Mouse (Mus musculus): ENCODE data around the gene Socs7. TPM values are rescaled to one million over a fixed set of nuclear protein-coding genes. Genes with fewer than 3 reads are reported as not detected.
A peak's percentile ranks its signal among the peaks of the same experiment; 100 is the strongest.
"Not testable (repeated sequence)": the region's sequence is repeated elsewhere in the genome, so short reads cannot be mapped to it uniquely, and the experiment has no call there.

Socs7 gene
- 3.1 and 3.7 TPM in 2 replicates for polyA plus RNA-seq (2015; fragmentation: Nextera tagmentation; extraction: Ambion mirVana)

DNA sequence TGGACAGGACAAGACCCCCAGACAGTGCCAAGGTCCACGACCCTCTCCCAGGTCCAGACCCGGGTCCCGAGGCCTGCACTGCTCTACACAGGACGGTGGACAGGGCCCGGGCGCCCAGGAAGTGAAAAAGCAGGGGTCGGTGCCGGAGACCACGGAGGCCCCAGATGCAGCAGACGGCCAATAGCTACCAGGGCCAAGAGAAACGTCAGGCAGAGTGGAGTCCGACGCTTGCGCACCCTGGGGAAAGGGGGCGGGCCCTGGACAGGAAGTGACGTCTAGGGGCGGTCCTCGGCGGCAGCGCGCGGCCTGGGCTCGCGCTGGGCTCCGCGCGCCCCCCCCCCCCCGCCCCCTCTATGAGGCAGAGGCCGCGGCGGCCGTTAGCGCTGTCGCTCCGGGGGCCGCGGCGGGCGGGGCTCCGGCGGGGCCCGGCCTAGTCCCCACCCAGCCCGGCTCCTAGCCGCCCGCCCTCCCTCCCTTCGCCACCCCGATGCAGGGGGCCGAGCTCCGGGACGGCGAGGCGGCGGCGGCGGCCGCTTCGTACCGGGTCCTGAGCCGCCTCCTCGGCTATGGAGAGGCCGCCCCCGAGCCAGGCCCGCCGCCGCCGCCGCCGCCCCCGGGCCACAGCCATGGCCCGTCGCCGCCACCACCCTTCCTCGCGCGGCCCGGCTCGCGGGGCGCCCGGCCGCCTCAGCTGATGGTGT is at the start of gene Socs7:
TSS of gene Socs7 (plus strand) at position 604 of the 701 bp plus-strand sequence.
- DNase-seq (ENCODE audit: low spot score), result peak; percentile 89

DNA sequence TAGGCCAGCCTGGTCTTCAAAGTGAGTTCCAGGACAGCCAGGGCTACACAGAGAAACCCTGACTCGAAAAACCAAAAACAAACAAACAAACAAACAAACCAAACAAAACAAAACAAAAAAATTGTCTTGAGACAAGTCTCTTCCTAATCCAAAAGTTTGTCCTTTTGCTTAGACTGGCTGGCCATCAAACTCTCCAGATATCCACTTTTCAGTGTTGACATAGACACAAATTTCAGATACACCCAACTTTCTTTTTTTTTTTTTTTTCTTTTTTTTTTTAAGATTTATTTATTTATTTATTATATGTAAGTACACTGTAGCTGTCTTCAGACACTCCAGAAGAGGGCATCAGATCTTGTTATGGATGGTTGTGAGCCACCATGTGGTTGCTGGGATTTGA is 49.5 kb upstream of the Socs7 start:
- DNase-seq (ENCODE audit: low spot score), result not testable (repeated sequence)

DNA sequence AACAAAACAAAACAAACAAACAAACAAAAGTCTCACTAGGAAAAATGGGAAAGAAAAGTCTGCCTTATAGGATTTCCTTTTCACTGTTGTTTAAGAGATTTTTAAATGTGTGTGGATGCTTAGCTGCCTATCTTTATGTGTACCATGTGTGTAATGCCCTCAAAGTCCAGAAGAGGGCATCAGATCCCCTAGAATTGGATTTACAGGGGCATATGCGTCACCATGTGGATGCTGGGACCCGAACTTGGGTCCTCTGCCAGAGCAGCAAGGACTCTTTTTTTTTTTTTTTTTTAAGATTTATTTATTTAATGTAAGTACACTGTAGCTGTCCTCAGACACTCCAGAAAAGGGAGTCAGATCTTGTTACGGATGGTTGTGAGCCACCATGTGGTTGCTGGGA is 48.2 kb upstream of the Socs7 start:
- DNase-seq (ENCODE audit: low spot score), result no peak

DNA sequence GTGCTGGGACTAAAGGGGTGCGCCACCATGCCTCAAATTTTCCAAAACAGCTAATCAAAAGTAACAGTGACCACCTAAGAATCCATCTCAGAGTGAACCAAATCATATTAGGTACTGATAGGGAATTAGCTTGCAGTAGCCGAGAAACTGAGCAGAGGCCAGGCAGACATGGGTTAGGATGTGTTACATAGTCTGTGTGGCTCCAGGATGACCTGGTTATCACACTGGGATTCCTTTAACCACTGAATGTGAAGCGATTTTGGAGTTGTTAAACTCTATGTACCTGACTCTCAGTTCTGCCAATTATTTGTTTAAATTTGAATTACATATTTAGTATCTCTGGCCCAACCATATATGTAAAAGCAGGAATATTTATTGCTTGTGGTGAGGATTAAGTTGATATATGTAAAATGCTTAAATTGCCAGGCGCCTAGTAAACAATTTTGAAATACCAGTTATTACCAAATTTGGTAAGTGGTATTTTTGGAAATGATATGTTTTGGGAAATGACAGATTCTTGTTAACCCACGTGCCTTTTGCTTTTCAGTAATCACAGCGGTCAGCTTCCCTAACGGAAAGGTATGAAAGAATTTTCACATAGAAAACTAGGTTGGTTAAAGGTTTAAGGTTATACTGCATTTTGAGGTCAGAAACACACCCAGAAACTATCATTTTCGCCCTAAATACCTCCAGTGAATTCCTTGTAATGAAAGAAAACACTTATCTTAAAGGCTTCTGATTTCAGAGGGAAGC is 47.4 kb upstream of the Socs7 start:
- no peak for DNase-seq (ENCODE audit: low spot score)

DNA sequence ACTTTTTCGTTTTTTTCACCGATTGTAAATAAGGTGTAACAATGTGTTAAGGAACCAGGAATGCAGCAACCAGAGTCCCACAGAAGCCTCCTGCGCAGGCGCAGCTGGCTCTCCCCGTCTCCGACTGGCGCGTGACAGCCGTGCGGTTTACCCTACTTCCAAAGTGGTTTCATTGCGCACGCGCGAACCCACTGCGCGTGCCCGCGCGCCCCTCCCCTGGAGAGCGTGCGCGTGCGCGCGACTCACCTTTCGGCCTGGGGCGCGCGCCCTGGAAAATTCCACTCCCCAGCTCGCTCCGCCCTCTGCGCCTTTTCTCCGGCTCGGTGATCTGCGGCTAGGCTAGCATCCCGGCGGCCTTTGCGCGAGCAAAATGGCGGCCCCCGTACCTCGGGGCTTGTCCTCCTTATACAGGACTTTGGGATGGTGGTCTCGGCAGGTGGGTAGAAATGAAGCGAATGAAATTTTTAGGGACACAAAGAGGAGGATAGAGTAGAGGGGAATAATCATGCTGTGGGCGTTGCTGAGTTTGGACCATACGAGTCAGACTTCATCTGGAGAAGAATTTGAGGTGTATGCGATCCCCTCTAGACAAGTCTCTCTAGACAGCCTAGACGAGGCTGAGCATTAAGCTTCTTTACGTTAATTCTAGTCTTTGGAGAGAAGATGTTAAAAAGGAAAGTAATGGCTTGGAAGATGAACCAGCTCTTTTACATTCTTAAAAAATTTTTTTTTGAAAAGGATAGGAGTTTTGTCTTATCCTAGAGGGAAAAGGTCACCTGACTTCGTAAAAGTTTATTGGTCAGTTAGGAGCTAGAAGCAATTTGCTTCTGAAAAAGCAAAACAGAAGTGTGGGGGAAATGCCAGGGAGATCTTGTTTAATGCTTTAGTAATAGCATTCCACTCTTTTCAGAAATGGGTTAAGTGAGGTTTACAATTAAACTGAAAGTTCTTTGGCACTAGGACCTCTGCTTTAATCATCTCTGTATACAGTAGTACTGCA is 46.5 kb upstream of the Socs7 start, which contains the start of gene Mrpl45:
TSS of gene Mrpl45 (plus strand) at position 213 of the 1,000 bp plus-strand sequence.
- peak; percentile 100 for DNase-seq (ENCODE audit: low spot score)

DNA sequence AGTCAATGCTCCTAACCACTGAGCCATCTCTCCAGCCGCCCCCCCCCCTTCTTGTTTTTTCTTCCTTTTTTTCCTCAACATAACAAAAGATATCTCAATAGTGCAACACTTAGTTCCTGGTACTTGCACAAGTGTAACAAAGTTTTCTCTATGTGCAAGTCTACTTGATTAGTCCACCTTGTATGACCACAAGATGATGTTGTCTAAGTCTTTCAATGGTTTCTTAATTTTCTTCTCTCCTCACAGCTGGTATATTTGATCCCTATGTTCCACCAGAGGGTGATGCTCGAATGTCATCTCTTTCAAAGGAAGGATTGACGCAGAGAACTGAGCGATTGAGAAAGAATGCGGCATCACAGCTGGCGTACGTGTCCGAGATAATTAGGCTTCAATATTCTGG is 41.2 kb upstream of the Socs7 start:
- DNase-seq (ENCODE audit: low spot score), result no peak

DNA sequence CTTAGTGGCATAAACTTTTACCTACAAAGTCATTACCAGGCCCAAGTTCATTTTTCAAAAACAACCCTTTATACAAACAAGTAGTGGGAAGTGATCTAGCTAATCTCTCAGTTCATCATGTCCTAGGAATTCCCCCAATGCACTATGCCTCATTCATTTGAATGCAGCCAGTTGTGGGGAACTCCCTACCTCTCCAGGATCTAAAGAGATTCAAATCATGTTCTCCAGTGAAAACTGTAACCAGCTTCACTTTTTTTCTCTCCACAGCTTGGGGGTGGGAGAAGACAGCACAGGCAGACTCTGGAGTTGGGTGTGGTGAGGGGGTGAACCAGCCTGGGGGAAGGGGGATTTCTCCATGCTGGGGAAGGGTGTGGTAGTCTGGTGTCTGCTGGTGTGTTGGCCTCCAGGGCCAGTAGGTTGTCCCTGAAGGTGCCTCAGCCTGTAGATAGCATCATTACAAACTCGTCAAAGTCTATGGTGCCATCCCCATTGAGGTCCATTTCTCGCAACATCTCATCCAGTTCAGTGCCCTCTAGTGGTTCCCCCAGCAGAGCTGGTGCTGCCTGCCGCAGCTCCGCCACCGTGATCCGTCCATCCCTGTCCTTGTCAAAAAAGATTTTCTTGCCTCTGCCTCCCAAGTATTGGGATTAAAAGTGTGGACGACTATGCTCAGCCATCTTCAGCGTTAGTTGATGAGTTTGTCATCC is 40.3 kb upstream of the Socs7 start:
- DNase-seq (ENCODE audit: low spot score), result not testable (repeated sequence)

DNA sequence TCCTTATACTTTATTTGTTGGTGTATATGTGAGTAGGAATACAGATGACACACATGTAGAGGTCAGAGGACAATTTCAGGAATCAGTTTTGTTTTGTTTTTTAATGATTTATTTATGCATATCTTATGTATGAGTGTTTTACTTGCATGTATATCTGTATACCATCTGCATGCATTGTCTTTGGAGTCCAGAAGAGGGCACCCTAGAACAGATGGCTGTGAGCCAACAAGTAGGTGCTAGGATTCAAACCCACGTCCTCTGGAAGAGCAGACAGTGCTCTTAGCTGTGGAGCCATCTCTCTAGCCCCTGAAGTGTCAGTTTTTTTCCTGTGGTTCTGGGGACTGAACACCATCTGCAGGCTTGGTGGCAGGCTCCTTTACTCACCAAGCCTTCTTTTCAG is 37.1 kb upstream of the Socs7 start:
- no peak for DNase-seq (ENCODE audit: low spot score)

DNA sequence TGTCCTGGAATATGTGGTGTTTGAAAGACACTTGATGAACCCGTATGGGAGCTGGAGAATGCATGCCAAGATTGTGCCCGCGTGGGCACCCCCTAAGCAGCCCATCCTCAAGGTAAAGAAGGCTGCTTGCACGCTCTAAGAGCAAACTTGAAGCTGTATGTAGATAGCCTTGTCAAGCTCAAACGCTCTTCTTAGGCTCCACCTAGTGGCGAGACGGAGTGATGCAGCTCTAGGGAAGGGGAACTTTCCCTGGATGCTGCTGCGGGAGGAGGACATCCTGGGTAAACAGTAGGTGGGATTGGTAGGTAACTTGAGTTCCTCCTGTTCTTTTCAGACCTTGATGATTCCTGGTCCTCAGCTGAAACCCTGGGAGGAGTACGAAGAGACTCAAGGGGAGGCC is 34.2 kb upstream of the Socs7 start:
- DNase-seq (ENCODE audit: low spot score), result peak; percentile 55

DNA sequence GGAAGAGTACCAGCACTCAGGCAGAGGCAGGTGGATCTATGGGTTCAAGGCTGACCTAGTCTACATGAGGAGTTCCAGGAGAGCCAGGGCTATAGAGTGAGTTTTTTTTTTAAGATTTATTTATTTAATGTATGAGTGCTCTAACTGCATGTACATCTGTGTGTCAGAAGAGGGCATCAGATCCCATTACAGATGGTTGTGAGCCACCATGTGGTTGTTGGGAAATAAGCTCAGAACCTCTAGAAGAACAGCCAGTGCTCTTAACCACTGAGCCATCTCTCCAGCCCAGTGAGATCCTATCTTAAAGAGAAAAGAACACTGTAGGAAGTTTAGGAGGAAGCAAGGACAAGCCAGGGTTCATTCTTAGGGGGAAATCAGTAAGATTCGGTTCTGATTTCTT is 32.0 kb upstream of the Socs7 start:
- DNase-seq (ENCODE audit: low spot score), result no peak

DNA sequence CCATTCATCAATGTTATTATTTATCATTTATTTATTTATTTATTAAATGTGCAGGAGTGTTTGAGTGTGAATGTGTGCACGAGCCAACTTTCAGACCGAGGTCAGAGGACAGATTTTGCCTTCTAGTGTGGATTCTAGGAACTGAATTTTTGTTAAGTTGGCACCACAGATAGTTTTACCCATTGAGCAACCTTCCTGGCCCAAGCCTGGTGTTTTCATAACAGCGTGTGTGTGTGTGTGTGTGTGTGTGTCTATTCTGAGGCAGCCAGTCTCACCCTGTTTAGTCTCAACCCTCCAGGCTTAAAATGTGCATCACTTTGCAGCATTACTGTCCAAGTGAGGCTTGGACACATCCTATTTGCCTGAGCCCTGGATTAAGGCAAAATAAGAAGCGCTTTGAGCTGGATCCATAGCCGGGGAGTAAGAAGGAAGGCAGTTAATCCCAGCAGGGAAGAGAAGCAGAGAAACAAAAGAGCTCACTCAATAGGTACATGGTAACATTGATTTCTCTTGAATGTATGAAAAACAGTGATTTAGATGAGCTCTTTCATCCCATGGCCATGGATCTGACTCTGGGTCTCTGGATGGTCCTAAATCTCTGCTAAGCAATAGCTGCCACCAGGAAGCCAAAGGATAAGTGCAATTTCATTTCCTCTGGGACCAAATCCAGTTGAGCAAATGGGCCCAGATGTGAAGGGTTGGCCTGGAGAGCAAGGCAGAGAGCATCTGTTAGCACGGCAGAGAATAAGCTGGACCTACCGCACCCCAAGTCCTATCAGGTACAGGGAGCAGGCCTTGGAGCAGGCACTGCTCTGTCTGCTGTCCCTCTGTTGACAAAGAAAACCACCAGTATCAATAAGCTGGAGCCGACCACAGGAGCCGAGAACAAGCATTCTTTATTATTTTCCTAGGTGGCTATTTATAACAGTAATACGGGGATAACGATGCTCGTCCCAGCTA is 30.8 kb upstream of the Socs7 start:
- no peak for DNase-seq (ENCODE audit: low spot score)

DNA sequence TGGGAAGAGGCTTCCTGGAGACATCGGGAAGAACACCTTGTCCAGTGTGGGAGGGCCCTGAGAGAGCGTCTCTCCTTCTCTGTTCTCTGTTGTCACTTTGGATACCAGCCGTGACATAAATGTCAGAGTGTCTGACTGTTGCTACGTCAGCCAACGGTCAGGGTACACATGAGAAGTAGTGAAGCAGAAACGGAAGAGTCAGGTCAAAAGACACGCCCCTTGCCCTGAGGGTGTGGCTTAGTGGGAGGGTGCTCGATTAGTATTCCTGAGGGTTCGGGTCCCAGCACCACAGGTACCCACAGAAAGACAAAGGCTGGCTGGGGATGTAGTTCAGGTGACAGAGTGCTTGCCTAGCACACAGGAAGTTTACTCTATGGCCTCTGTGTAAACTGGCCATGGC is 29.3 kb upstream of the Socs7 start:
- no peak for DNase-seq (ENCODE audit: low spot score)

DNA sequence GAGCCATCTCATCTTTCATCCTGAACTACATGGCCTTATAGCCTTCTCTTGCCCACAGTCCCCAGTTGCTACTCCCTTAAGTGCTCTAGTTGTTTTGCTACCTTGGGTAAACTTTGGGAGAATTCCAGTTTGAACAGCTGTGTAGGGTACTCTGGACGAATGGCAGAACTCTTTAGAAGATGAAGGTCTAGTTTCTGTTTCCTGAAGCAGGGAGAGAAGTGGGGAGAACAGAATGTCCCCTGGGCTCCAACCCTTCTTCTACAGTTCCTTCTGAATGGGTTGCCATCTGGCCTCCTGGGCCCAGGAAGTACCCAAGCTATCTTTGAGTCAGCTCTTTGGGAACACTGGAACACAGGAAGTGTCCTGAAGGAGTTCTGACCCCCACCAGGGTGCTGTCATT is 28.5 kb upstream of the Socs7 start:
- DNase-seq (ENCODE audit: low spot score), result no peak

DNA sequence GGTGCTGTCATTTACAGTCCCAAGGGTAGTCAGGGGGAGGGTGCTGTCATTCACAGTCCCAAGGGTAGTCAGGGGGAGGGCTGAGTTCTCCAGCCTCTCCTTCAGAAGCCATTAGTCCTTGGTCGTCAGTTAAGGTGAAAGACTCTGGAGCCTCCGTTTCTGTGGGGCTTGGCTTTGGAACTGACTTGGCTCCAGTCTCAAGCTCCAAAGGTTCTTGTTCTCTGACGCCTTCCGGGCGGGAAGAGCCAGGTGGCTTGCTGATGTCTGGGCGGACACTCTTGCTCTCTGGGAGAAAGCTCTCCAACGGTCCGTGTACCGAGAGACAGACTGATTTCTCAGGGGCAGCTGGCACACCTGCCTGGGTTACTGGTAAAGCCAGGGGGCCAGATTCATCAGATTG is 28.0 kb upstream of the Socs7 start:
- DNase-seq (ENCODE audit: low spot score), result no peak

DNA sequence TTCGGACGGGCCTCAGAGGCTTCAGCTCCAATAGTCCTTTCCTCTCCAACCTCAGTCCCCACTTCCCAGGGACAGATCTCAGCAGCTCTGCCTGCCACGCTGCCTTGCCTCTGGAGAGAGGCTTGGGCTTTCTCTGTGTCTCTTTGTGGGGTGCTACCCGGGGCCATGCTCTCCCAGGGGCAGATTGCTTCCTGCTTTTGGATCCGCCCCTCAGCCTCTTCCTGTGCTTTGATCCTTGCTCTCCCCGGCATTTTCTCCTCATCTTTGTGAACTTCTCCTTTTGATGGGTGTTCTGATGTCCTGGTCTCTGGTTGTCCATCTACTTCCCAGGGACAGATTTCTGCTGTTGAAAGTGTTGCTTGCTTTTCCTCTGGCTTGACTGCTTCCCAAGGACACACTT is 26.1 kb upstream of the Socs7 start:
- peak; percentile 52 for DNase-seq (ENCODE audit: low spot score)

DNA sequence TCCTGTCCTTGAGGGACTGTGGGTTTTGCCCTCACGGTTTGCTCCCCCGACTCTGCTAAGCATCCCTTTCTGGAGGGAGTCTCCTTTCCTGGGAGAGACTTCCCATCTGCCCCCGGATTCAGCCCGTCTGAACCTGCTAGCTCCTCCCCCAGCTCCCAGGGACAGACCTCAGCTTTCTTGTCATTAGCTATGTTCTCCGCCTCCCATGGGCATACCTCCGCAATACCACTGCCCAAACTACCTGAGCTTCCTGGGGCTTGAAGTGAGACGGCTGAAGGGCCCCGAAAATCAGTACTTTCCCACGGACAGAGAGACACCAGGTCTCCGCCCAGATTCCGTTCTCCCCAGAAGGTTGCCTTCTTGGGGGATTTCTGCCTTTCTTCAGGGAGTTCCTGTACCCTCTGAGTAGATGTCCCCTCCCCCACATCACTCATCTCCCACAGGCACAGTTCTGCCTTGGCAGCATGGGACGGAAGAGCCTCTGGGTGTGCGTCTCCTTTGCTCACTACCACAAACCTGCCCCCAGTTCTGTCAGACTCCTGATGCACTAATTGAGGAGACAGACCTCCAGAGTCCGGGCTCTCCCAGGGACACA is 25.5 kb upstream of the Socs7 start:
- no peak for DNase-seq (ENCODE audit: low spot score)

DNA sequence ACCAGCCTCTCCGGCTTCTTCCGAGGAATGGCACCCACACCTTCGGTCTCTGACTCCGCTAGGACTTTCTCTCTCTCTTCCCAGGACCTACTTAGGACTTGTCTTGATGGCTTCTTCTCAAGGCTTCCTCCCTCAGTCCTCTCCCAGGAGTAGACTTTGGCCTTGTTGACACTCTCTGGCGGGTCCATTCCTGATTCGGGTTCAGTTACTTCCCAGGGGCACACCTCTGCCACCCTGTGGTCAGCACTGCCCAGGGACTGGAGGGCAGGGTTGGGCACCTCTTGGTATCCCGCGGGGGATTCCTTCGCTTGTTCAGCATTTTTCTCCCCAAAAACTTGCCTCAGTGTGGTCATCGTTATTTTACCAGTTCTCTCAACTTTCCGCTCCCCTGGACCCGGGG is 25.0 kb upstream of the Socs7 start:
- DNase-seq (ENCODE audit: low spot score), result no peak

DNA sequence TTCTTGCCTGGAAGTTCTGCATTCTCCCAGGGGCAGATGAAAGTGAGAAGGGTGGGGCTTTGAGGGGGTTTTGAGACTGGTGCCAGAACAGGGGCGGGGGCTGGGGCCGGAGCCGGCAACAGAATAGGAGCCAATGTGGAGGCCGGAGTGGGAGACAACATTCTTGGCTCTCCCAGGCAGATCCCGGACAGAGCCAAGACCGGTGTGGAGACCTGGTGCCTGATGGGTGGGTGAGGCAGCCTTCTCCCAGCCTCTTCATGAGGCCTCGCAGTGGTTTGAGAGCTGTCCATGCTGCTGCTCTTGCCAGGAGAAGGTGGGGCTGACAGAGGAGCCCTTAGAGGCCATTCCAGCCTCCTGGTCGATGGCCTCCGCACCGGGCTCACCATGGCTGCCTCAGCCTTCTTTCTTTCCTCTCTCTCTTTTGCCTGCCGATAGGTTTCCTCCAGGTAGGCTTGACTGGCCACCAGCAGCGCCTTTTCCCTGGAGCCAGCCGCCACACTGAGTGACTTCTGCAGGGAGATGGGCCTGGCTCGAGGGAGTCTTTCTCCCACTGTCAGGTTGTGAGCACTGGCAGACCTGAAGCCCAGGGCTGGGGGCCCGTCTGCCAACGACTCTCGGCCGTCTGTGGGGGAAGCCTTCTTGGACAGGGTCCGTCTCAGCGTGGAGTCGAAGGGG is 23.9 kb upstream of the Socs7 start:
- no peak for DNase-seq (ENCODE audit: low spot score)

DNA sequence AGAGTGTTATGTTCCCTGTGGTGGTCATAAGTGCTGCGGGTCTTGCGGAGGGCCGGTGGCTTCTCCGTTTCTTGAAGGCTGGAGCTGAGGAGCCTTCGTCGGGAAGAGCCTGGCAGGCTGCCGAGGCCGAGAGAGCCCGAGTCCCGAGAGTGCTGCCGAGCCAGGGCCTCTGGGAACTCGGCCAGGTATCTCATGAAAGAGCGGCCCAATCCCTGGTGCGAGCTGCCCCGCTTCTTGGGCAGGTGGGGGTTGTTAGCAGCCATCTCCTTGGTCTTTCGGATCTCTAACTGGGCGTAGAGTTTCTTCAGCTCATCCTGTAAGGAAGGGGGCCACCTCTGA is 23.4 kb upstream of the Socs7 start:
- DNase-seq (ENCODE audit: low spot score), result no peak

Measured in thymus, postnatal 0 days (tissue).